Mouse (Mus musculus) thymus, adult 2 months (tissue): ENCODE measurements around the gene Chrm1.
"Not testable (repeated sequence)": the region's sequence is repeated elsewhere in the genome, so short reads cannot be mapped to it uniquely, and the experiment has no call there.

Source experiments
- CTCF ChIP-seq: fragments of 200-500 bp; IDR thresholded peaks from 2 replicates; pipeline ENCODE4 v1.5.1; 2012; ENCODE audit warnings: mild to moderate bottlenecking, control low read depth, low read length, moderate library complexity, borderline replicate concordance; ENCODE audit not compliant: control insufficient read depth, poor library complexity, insufficient read depth; ENCODE audit errors: extremely low read depth
- POLR2A ChIP-seq: fragments of 200-500 bp; IDR thresholded peaks from 2 replicates; pipeline ENCODE4 v1.6.1; 2012; ENCODE audit warnings: mild to moderate bottlenecking, low read length, control low read depth, moderate library complexity; ENCODE audit not compliant: control insufficient read depth, poor library complexity, insufficient read depth; ENCODE audit errors: extremely low read depth

GRCm38 (mm10) chr19:8728335-8729099, 64.9 kb downstream of the Chrm1 start:
- not testable (repeated sequence) for TF ChIP-seq CTCF, POLR2A
